Mouse (Mus musculus): Measurements from ENCODE around the gene Gm42669. TPM values are rescaled to one million over a fixed set of nuclear protein-coding genes. Genes with fewer than 3 reads are reported as not detected.

Gm42669 gene
- total and polyA plus RNA-seq, 2 experiments from 2014 or later: 0.15 TPM; not detected in 1

DNA sequence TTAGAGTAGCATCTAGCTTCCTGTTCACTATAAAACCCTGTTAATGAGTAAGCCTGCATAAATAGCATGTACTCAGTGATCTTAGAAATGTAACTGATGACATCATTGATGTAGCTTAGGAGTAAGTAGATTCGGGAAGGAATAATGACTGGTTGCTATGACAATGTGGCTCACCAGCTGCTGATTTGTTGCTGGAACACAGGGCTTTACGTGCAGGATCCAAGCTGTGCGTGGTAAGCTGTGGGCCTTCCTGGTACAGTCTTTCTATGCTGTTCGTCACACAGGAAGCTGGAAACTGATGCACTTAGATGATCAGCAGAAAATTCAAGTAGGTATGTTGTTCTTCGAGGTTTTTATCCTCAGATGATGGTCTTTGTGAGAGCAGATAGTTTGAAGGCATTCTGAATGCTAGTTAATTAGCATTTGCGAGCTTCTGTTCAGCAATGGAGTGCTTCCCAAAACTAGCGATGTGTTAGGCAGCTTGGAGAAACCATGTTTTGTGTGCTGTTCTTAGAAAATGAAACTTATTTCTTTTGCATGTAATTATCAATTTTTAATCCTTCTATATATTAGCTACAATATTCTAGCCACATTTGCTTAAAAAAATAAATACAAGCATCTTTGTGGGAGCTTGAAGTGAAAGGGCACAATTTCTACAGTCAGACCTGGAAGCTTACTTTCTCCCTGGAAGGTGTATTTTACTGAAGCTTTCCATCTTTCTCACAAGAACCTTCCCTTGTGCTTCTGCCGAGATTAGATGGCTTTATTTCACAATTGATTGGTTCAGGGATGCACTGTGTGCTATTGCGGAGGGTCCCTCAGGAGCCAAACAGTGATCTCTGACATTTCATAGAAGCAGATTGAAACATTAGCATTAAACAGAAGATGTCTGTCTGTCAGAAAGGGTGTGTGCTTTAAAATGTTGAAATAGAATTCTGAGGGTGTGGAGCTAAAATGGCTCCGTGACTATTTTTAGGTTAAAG lies 9.6 kb upstream of the Gm42669 start:
- no peaks in the 10 kb centered on the region for H3K36me3 ChIP-seq (replicated peaks; ENCODE audit: control insufficient read depth, insufficient read depth, low read length)
- TF ChIP-seq EP300 (IDR thresholded peaks at IDR 0.05; ENCODE audit: low read depth) (no peak), CTCF (IDR thresholded peaks at IDR 0.05; ENCODE audit: low read depth) (no peak)
- no peaks in the 10 kb centered on the region for H3K27me3 ChIP-seq (ENCODE audit: control insufficient read depth, insufficient read depth, low read length)
- H3K4me3 ChIP-seq (ENCODE audit: low read depth, low read length): no peak overlapping the region; the same call in 1 of the 2 replicates
- ATAC-seq (ENCODE audit: insufficient read depth, low read depth) (no peak), DNase-seq (ENCODE audit: low spot score) (no peak)
- H3K4me2 ChIP-seq (ENCODE audit: low read depth, low read length): peak overlapping the region; percentile 1; the same call in 1 of the 2 replicates
- no peaks in the 10 kb centered on the region for H3K9me3 ChIP-seq (replicated peaks; ENCODE audit: control insufficient read depth, low read length)
- 70% methylated on average over 10 of the region's 10 CpGs for WGBS
- H3K27ac ChIP-seq (ENCODE audit: low read depth): no peak overlapping the region
- no peaks in the 10 kb centered on the region for H3K4me1 ChIP-seq (ENCODE audit: control insufficient read depth, insufficient read depth)
- no peak overlapping the region for H3K9ac ChIP-seq (replicated peaks; ENCODE audit: low read depth, low read length)

DNA sequence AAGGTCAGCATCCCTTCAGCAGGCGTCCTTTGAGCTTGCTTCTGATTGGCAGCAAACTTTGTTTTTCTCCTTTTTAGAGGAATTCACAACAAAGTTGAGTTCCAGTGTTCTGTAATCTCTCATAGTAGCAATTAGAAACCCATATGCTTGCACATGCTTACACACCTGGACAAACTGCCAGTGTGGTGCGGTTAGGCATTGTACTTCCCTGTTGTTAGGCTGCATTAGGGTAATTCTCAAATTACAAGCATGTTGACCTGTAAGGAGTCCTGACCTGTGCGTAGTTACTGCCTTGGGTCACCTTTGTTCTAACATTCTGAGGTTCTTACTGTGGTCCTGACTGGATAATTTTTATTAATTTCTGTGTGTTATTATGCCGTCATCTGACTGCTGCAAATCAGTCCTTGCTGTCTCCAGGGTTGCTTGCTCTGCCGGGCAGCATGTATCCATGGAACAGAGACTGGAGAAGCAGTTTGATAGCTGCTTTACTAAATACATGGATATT lies 8.6 kb upstream of the Gm42669 start:
- no peak overlapping the region for H3K4me3 ChIP-seq (ENCODE audit: low read depth, low read length)
- WGBS: 78% methylated on average over 5 of the region's 5 CpGs
- DNase-seq (ENCODE audit: low spot score) (no peak), ATAC-seq (ENCODE audit: insufficient read depth, low read depth) (no peak)
- no peak overlapping the region for H3K27ac ChIP-seq (ENCODE audit: low read depth)
- TF ChIP-seq CTCF (IDR thresholded peaks at IDR 0.05; ENCODE audit: low read depth) (no peak), EP300 (IDR thresholded peaks at IDR 0.05; ENCODE audit: low read depth) (no peak)
- no peak overlapping the region for H3K4me2 ChIP-seq (ENCODE audit: low read depth, low read length)
- no peaks in the 10 kb centered on the region for H3K4me1 ChIP-seq (ENCODE audit: control insufficient read depth, insufficient read depth)
- no peaks in the 10 kb centered on the region for H3K9me3 ChIP-seq (replicated peaks; ENCODE audit: control insufficient read depth, low read length)
- H3K36me3 ChIP-seq (replicated peaks; ENCODE audit: control insufficient read depth, insufficient read depth, low read length): no peaks in the 10 kb centered on the region
- H3K9ac ChIP-seq (replicated peaks; ENCODE audit: low read depth, low read length): no peak overlapping the region
- no peaks in the 10 kb centered on the region for H3K27me3 ChIP-seq (ENCODE audit: control insufficient read depth, insufficient read depth, low read length)

DNA sequence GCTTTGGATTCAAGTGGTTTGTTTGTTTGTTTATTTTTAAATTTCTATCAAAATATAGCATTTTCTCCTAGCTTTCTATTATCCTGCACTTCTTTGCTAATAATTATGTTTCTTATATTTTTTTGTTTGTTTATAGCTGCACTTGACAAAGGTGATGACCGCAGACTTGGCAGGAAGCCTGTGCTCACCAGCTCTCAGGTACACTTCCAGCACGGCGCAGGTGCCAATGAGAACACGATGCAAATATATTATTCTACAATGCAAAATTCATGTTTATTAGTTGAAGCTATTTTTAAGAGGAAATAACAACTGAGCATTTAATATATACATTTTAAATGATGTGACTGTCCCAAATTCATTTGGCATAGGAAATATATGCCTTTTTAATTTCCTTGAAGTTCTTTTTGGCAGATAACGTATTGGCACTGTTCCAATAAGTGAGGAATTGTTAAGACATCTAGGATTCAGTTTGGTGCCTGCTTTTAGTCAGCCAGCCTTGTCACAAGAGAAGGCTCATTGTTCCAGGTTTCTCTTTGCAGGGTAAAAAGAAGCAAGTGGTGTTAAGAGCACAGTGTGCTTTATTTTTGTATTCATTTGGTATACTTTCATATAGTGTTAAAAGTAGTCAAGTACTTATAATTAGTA lies 7.4 kb upstream of the Gm42669 start:
- ATAC-seq (ENCODE audit: insufficient read depth, low read depth) (no peak), DNase-seq (ENCODE audit: low spot score) (no peak)
- Histone ChIP-seq H3K9ac (replicated peaks; ENCODE audit: low read depth, low read length) (no peak overlapping the region), H3K27ac (ENCODE audit: low read depth) (no peak overlapping the region), H3K4me2 (ENCODE audit: low read depth, low read length) (no peak overlapping the region), H3K27me3 (ENCODE audit: control insufficient read depth, insufficient read depth, low read length) (no peaks in the 10 kb centered on the region), H3K4me1 (ENCODE audit: control insufficient read depth, insufficient read depth) (no peaks in the 10 kb centered on the region), H3K36me3 (replicated peaks; ENCODE audit: control insufficient read depth, insufficient read depth, low read length) (0 out of 2 replicates have a peak, but pooled peaks cover 3% of the 10 kb centered on the region), H3K9me3 (replicated peaks; ENCODE audit: control insufficient read depth, low read length) (no peaks in the 10 kb centered on the region), H3K4me3 (ENCODE audit: low read depth, low read length) (no peak overlapping the region)
- WGBS: 81% methylated on average over 5 of the region's 5 CpGs
- TF ChIP-seq CTCF (IDR thresholded peaks at IDR 0.05; ENCODE audit: low read depth) (no peak), EP300 (IDR thresholded peaks at IDR 0.05; ENCODE audit: low read depth) (no peak)

GRCm38 (mm10) chr5:107500741-107501140 lies 6.7 kb upstream of the Gm42669 start:
- Histone ChIP-seq H3K27me3 (ENCODE audit: control insufficient read depth, insufficient read depth, low read length) (no peaks in the 10 kb centered on the region), H3K4me1 (ENCODE audit: control insufficient read depth, insufficient read depth) (no peaks in the 10 kb centered on the region), H3K4me3 (ENCODE audit: low read depth, low read length) (no peak overlapping the region), H3K9me3 (replicated peaks; ENCODE audit: control insufficient read depth, low read length) (no peaks in the 10 kb centered on the region), H3K4me2 (ENCODE audit: low read depth, low read length) (no peak overlapping the region), H3K36me3 (replicated peaks; ENCODE audit: control insufficient read depth, insufficient read depth, low read length) (0 out of 2 replicates have a peak, but pooled peaks cover 5% of the 10 kb centered on the region), H3K27ac (ENCODE audit: low read depth) (no peak overlapping the region), H3K9ac (replicated peaks; ENCODE audit: low read depth, low read length) (no peak overlapping the region)
- DNase-seq (ENCODE audit: low spot score) (no peak), ATAC-seq (ENCODE audit: insufficient read depth, low read depth) (no peak)
- 36% methylated on average over 1 of the region's 1 CpGs for WGBS
- no peak for TF ChIP-seq CTCF (IDR thresholded peaks at IDR 0.05; ENCODE audit: low read depth)
- no peak for TF ChIP-seq EP300 (IDR thresholded peaks at IDR 0.05; ENCODE audit: low read depth)

DNA sequence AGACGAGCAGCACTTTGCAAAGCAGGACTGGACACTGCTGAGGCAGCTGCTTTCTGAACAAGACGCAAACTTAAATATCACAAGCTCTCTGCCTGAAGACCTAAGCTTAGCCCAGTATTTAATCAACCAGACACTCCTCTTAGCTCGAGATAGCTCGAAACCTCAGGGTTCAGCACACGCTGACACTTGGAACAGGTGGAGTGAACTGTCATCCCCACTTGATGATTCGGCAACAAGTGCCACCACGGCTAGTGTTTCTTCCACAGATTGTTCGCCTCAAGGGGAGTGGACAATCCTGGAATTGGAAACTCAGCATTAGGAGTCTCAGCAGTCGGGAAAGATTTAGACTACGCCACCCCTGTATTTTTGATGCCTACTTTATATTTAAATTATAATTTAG lies 3.1 kb downstream of the Gm42669 start:
- Histone ChIP-seq H3K4me1 (ENCODE audit: control insufficient read depth, insufficient read depth) (no peaks in the 10 kb centered on the region), H3K36me3 (replicated peaks; ENCODE audit: control insufficient read depth, insufficient read depth, low read length) (no peaks in the 10 kb centered on the region), H3K27me3 (ENCODE audit: control insufficient read depth, insufficient read depth, low read length) (no peaks in the 10 kb centered on the region), H3K9me3 (replicated peaks; ENCODE audit: control insufficient read depth, low read length) (no peaks in the 10 kb centered on the region), H3K27ac (ENCODE audit: low read depth) (no peak overlapping the region), H3K4me3 (ENCODE audit: low read depth, low read length) (no peak overlapping the region), H3K9ac (replicated peaks; ENCODE audit: low read depth, low read length) (no peak overlapping the region), H3K4me2 (ENCODE audit: low read depth, low read length) (no peak overlapping the region)
- no peak for ATAC-seq (ENCODE audit: insufficient read depth, low read depth)
- TF ChIP-seq EP300 (IDR thresholded peaks at IDR 0.05; ENCODE audit: low read depth): no peak
- no peak for TF ChIP-seq CTCF (IDR thresholded peaks at IDR 0.05; ENCODE audit: low read depth)
- 84% methylated on average over 10 of the region's 10 CpGs for whole genome bisulfite sequencing
- DNase-seq (ENCODE audit: low spot score): no peak

Measured in heart, postnatal 0 days (tissue).